Mouse (Mus musculus) erythroblast, embryonic 14.5 days (primary cell): ENCODE results near the gene Dmtf1.

Experiments used
- GATA1 ChIP-seq: IDR thresholded peaks from 2 replicates; pipeline ENCODE4 v1.6.1; 2012; ENCODE audit warnings: low read length, inconsistent platforms, mixed read lengths
- TAL1 ChIP-seq: IDR thresholded peaks from 3 replicates; pipeline ENCODE4 v1.6.1; 2012; ENCODE audit warnings: low read length, inconsistent platforms, mixed read lengths

- TF ChIP-seq GATA1 (no peak), TAL1 (no peak)
These were observed 81.6 kb downstream of the Dmtf1 start for GRCm38 (mm10) chr5:9079773-9080501.
